Mouse (Mus musculus) hindbrain, embryonic 16.5 days (tissue): ENCODE results near the gene Zfp280d. TPM values are rescaled to one million over a fixed set of nuclear protein-coding genes. Genes with fewer than 3 reads are reported as not detected.
A peak's percentile ranks its signal among the peaks of the same experiment; 100 is the strongest.

Experiments
- ATAC-seq: fragments of 200-750 bp; cut with Nextera tagmentation; 2 replicates; pipeline ENCODE4 v1.8.0; 2017; ENCODE audit warnings: moderate TSS enrichment, moderate library complexity
- H3K27ac ChIP-seq: fragments of 300-500 bp; sonication (generic); 2 replicates; pipeline ENCODE4 v1.5.1; 2014; ENCODE audit warnings: low read depth, mild to moderate bottlenecking, control low read depth, low read length, moderate library complexity
- H3K27me3 ChIP-seq: fragments of 300-500 bp; sonication (generic); replicated peaks from 2 replicates; pipeline ENCODE4 v1.6.1; 2014; ENCODE audit warnings: low read length; ENCODE audit not compliant: control insufficient read depth, insufficient read depth
- H3K36me3 ChIP-seq: fragments of 300-500 bp; sonication (generic); 2 replicates; pipeline ENCODE4 v1.6.1; 2014; ENCODE audit warnings: mild to moderate bottlenecking, low read length, moderate library complexity, mixed read lengths; ENCODE audit not compliant: control insufficient read depth, insufficient read depth
- H3K4me1 ChIP-seq: fragments of 300-500 bp; sonication (generic); 2 replicates; pipeline ENCODE4 v1.6.1; 2014; ENCODE audit warnings: low read depth, low read length; ENCODE audit not compliant: control insufficient read depth, insufficient read depth
- H3K4me2 ChIP-seq: fragments of 300-500 bp; sonication (generic); 2 replicates; pipeline ENCODE4 v1.6.1; 2014; ENCODE audit warnings: mild to moderate bottlenecking, low read length, control low read depth, moderate library complexity
- H3K4me3 ChIP-seq: fragments of 300-500 bp; sonication (generic); 2 replicates; pipeline ENCODE4 v1.5.1; 2014; ENCODE audit warnings: mild to moderate bottlenecking, low read length, control low read depth, moderate library complexity
- H3K9ac ChIP-seq: fragments of 300-500 bp; sonication (generic); 2 replicates; pipeline ENCODE4 v1.6.1; 2014; ENCODE audit warnings: low read depth, mild to moderate bottlenecking, control low read depth, low read length, moderate library complexity
- H3K9me3 ChIP-seq: fragments of 300-500 bp; sonication (generic); 2 replicates; pipeline ENCODE4 v1.6.1; 2014; ENCODE audit warnings: mild to moderate bottlenecking, low read length, moderate library complexity; ENCODE audit not compliant: control insufficient read depth
- WGBS: fragments of 180-500 bp; shearing (Covaris S2); extraction: QIAGEN DNeasy Blood & Tissue Kit; methylation state at CpG from one replicate; pipeline ENCODE4 v1.1.7; 2014; 5-methylcytosine and 5-hydroxymethylcytosine counted together
- polyA plus RNA-seq: library from polyadenylated mRNA; unstranded; fragments of >200 nt; fragmentation: Nextera tagmentation; extraction: Ambion mirVana; gene quantifications from 2 replicates; pipeline ENCODE4 v1.2.1, GENCODE M21; 2015

Gene Zfp280d
- polyA plus RNA-seq, 1 experiment from 2014 or later, result 31.3 TPM

DNA sequence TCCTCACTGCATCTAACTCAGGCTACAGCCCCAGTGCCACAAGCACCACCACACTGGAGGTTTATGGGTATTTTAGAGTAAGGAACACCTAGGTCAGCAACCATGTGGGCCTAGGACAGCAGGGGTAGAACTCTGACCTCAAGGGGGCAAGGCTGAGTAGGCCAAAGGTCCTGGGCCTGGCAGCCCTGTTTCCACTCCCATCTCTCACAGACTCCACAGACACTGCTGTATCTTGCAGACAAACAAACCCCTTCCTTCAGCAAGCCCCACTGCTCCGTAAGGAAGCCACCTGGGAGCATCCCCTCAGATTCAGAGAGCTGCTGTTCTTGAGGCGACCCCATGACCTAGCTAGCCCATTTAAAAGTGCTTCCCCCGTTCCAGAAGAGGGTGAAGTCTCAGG, 130.3 kb downstream of the Zfp280d start:
- Histone ChIP-seq H3K27ac (no peak overlapping the region), H3K9ac (no peak overlapping the region), H3K4me3 (no peak overlapping the region), H3K36me3 (no peaks in the 10 kb centered on the region), H3K27me3 (no peaks in the 10 kb centered on the region; the same call in 1 of the 2 replicates), H3K4me2 (no peak overlapping the region), H3K4me1 (peaks cover 3% of the 10 kb centered on the region), H3K9me3 (no peaks in the 10 kb centered on the region)
- WGBS, result 72% methylated on average over 3 of the region's 3 CpGs
- no peak for ATAC-seq

DNA sequence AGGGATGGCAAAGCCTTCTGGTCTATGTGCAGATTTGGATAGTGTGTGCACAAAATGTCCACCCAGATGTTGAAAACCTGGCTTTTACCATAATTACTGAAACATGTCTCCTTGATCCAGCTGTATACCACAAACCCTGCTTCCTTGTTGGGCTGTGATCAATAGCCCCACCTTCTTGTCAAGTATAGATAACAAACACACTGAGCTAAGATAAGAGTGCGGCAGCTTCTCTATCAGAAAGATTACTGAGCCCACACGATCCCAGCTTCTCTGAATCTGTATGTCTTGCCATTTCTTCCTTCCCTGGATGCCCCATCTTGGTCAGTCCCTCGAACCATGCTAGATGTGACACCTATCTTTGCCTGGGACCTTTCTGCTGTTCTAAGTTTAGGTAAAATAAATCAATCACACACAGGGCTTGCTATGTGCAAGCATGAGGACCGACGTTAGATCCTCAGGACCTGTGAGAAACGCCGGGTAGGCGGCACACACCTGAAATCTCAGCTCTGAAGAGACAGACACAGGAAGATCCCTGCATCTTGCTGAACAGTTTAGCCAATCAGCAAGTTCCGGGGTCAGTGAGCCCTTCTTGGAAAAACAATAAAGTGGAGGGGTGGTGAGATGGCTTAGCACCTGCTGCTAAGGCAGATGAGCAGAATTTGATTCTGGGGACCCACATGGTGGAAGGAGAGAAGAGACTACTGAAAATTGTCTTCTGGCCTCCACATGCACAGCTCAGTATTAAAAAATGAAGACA, 131.4 kb downstream of the Zfp280d start:
- no peak for ATAC-seq
- WGBS, result 92% methylated on average over 9 of the region's 9 CpGs
- Histone ChIP-seq H3K4me1 (peaks cover 3% of the 10 kb centered on the region), H3K9me3 (no peaks in the 10 kb centered on the region), H3K36me3 (no peaks in the 10 kb centered on the region), H3K9ac (no peak overlapping the region), H3K27me3 (no peaks in the 10 kb centered on the region; the same call in 1 of the 2 replicates), H3K27ac (no peak overlapping the region), H3K4me3 (no peak overlapping the region), H3K4me2 (no peak overlapping the region)

DNA sequence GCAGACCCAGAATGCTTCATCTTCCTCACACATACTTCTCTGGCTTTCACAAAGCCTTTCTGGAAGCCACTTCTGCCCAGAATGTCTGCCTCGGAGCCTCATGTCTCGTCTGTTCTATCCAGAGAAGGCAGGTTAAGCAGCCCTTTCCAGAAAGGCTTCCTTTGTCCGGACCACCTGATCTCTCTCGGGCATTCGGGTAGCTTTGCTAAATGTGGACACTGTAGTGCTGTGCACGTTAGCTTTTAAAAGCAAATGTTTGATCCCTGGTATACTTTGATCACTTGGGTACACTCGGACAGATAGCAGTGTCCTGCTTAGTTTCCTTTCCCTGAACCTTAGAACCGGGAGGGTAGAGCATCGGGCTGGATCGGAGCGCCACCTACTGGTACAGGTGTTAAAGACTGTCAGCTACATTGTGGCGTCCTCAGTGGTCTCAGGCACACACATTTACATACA, 133.5 kb downstream of the Zfp280d start:
- H3K9ac ChIP-seq, result peak overlapping the region; percentile 56
- ATAC-seq, result peak; percentile 93
- H3K36me3 ChIP-seq, result no peaks in the 10 kb centered on the region
- H3K4me3 ChIP-seq, result peak overlapping the region; percentile 34
- H3K4me1 ChIP-seq, result peaks cover 3% of the 10 kb centered on the region
- H3K27me3 ChIP-seq, result no peaks in the 10 kb centered on the region; the same call in 1 of the 2 replicates
- no peak overlapping the region for H3K27ac ChIP-seq
- 10% methylated on average over 12 of the region's 12 CpGs for WGBS
- no peaks in the 10 kb centered on the region for H3K9me3 ChIP-seq
- H3K4me2 ChIP-seq, result peak overlapping the region; percentile 63

DNA sequence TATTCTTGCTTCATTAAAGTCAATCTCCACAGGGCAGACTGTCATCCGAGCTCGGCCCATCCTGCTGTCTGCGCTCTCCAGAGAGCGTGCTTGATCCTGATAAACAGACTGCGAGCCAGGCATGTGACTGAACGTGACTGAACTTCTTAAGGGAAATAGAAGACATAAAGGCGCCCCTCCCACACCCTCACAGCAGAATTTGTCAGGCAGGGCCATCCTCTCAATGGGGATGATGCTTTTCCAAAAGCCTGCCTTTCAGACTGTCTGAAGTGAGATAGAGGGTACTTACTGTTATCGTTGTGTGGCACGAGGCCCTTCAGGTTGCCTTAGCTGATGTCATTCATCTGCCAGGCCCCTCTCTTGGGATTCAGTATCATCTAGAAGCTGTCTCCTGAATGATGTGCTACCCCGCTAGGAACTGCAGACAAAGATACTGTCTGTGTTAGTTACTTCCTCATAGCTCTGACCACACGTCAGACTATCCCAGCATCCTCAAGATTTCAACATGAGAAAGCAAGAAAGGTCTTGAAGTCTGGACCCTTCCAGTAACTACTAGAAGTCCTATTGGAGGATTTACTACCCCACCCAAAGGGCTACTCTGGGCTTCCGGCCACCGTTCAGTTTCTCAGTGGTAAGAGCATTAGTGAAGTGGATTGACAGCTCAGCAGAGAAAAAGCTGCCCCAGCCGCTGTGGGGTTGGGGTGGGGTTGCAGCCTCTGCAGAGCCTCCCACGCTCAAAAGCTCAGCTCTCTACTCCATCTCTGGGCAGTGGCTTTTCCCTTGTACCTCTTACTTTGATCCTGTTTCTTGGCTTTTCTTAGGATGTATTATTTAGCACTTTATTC, 134.9 kb downstream of the Zfp280d start:
- peak; percentile 62; the same call in 1 of the 2 replicates for ATAC-seq
- Histone ChIP-seq H3K4me1 (peaks cover 3% of the 10 kb centered on the region), H3K4me3 (no peak overlapping the region), H3K36me3 (no peaks in the 10 kb centered on the region), H3K9ac (no peak overlapping the region), H3K27me3 (no peaks in the 10 kb centered on the region; the same call in 1 of the 2 replicates), H3K9me3 (no peaks in the 10 kb centered on the region), H3K4me2 (no peak overlapping the region), H3K27ac (no peak overlapping the region)
- WGBS, result 39% methylated on average over 15 of the region's 15 CpGs

DNA sequence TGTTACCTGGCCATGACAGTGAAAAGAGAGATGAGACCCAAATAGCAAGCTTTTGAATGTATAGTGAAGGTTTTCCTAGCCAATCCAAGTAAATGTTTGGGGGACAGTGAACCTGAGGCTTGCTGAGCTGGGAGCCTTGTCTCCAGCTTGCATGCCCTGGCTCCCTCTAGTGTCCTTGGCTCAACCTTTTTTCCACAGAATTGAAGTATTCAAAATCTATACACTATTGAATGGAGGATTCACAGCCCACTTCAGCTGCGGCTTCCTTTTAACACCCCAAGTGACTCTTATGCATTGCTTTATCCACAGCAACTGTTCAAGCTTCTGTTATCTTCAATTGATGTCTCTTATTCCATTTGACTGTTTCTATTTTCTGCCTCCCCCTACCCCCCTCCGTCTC, 137.1 kb downstream of the Zfp280d start:
- Histone ChIP-seq H3K4me3 (no peak overlapping the region), H3K4me2 (no peak overlapping the region), H3K9ac (no peak overlapping the region), H3K27me3 (no peaks in the 10 kb centered on the region), H3K27ac (no peak overlapping the region), H3K36me3 (no peaks in the 10 kb centered on the region), H3K4me1 (peaks cover 3% of the 10 kb centered on the region), H3K9me3 (no peaks in the 10 kb centered on the region)
- ATAC-seq, result no peak
- 83% methylated on average over 2 of the region's 2 CpGs for WGBS

Other genes starting within 250 kb of the Zfp280d start
- gene Tcf12, start 163.0 kb upstream of the Zfp280d start, polyA plus RNA-seq, result 56.8 and 62.7 TPM in 2 replicates
- 8.6 and 9.2 TPM in 2 replicates for gene Mns1, start 163.2 kb downstream of the Zfp280d start, polyA plus RNA-seq
- gene Tex9, start 217.4 kb downstream of the Zfp280d start, polyA plus RNA-seq, result 32.0 and 34.6 TPM in 2 replicates